Mouse (Mus musculus) thymus, postnatal 0 days (tissue): ENCODE measurements around the gene Hilpda. TPM values are rescaled to one million over a fixed set of nuclear protein-coding genes. Genes with fewer than 3 reads are reported as not detected.

Source experiments
- polyA plus RNA-seq: library from polyadenylated mRNA; unstranded; fragments of >200 nt; fragmentation: Nextera tagmentation; extraction: Ambion mirVana; gene quantifications from 2 replicates; pipeline ENCODE4 v1.2.1, GENCODE M21; 2015

Gene Hilpda
- polyA plus RNA-seq, 1 experiment from 2014 or later: 55.2 TPM

Other genes with a start within 250 kb of the Hilpda start
- 0.12 TPM in 1 of 2 replicates, not detected in the other for gene Lep, start 212.3 kb upstream of the Hilpda start, polyA plus RNA-seq
- gene Rbm28, start 107.5 kb upstream of the Hilpda start, polyA plus RNA-seq: 30.7 and 31.0 TPM in 2 replicates
- gene Prrt4, start 92.9 kb upstream of the Hilpda start, polyA plus RNA-seq: 0.05 and 0.09 TPM in 2 replicates
- gene Impdh1, start 56.1 kb upstream of the Hilpda start, polyA plus RNA-seq: 138 and 141 TPM in 2 replicates
- gene Fam71f2, start 7.1 kb downstream of the Hilpda start, polyA plus RNA-seq: 0.61 and 0.73 TPM in 2 replicates
- not detected in 2 replicates for gene Fam71f1, start 46.7 kb downstream of the Hilpda start, polyA plus RNA-seq
- 106 and 118 TPM in 2 replicates for gene Calu, start 75.6 kb downstream of the Hilpda start, polyA plus RNA-seq
- gene Opn1sw, start 116.0 kb downstream of the Hilpda start, polyA plus RNA-seq: 0.15 and 0.17 TPM in 2 replicates
- gene Ccdc136, start 123.8 kb downstream of the Hilpda start, polyA plus RNA-seq: 1.8 and 2.5 TPM in 2 replicates
- gene Flnc, start 160.8 kb downstream of the Hilpda start, polyA plus RNA-seq: 0.17 and 0.35 TPM in 2 replicates
- 381 and 416 TPM in 2 replicates for gene Atp6v1f, start 195.2 kb downstream of the Hilpda start, polyA plus RNA-seq
- not detected in 2 replicates for gene Atp6v1fnb, start 198.9 kb downstream of the Hilpda start, polyA plus RNA-seq
- 0.82 and 1.2 TPM in 2 replicates for gene Kcp, start 235.5 kb downstream of the Hilpda start, polyA plus RNA-seq